Mouse (Mus musculus): Measurements from ENCODE around the gene Pcolce. TPM values are rescaled to one million over a fixed set of nuclear protein-coding genes. Genes with fewer than 3 reads are reported as not detected.

Gene Pcolce
- total RNA-seq, 1 experiment from 2014 or later = not detected

- ATAC-seq (replicated peaks in 1 of 2; ENCODE audit: insufficient read depth in 1 of 2, low FRiP score in 2 of 2, low TSS enrichment in 1 of 2, low read depth in 1 of 2, poor library complexity in 2 of 2, severe bottlenecking in 2 of 2) = no peak
These were observed 44.6 kb downstream of the Pcolce start for GRCm38 (mm10) chr5:137569031-137569430.

GRCm38 (mm10) chr5:137568223-137568798 lies 45.3 kb downstream of the Pcolce start:
- no peak for ATAC-seq (replicated peaks in 1 of 2; ENCODE audit: insufficient read depth in 1 of 2, low FRiP score in 2 of 2, low TSS enrichment in 1 of 2, low read depth in 1 of 2, poor library complexity in 2 of 2, severe bottlenecking in 2 of 2)

GRCm38 (mm10) chr5:137566416-137566815 lies 47.2 kb downstream of the Pcolce start:
- ATAC-seq (replicated peaks in 1 of 2; ENCODE audit: insufficient read depth in 1 of 2, low FRiP score in 2 of 2, low TSS enrichment in 1 of 2, low read depth in 1 of 2, poor library complexity in 2 of 2, severe bottlenecking in 2 of 2) = no peak

DNA sequence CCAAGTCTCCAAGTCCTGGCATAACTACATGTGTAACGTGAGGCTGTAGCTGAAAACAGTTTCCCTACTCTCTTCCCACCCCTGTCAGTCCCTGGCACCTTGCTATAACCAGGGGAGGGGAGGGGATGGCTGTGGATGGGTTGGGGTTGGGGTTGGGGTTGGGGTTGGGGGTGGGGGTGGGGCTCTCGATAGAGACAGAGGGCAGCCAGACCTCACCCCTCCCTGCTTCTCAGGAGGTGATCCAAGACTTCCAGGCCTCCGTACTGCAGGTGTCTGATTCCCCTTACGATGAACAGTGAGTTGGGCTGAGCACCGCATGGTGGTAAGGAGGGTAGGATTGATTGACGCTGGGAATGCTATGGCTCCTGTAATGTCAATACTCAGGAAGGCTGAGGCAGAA lies 47.8 kb downstream of the Pcolce start:
- ATAC-seq (replicated peaks in 1 of 2; ENCODE audit: insufficient read depth in 1 of 2, low FRiP score in 2 of 2, low TSS enrichment in 1 of 2, low read depth in 1 of 2, poor library complexity in 2 of 2, severe bottlenecking in 2 of 2) = no peak

GRCm38 (mm10) chr5:137562965-137563364 lies 50.6 kb downstream of the Pcolce start:
- no peak for ATAC-seq (replicated peaks in 1 of 2; ENCODE audit: insufficient read depth in 1 of 2, low FRiP score in 2 of 2, low TSS enrichment in 1 of 2, low read depth in 1 of 2, poor library complexity in 2 of 2, severe bottlenecking in 2 of 2)

GRCm38 (mm10) chr5:137561556-137561955 lies 52.0 kb downstream of the Pcolce start:
- ATAC-seq (replicated peaks in 1 of 2; ENCODE audit: insufficient read depth in 1 of 2, low FRiP score in 2 of 2, low TSS enrichment in 1 of 2, low read depth in 1 of 2, poor library complexity in 2 of 2, severe bottlenecking in 2 of 2) = no peak

Other genes with a start within 250 kb of the Pcolce start
- 0.35 and 0.50 TPM in 2 replicates for gene Zan, start 136.7 kb downstream of the Pcolce start, total RNA-seq (2017)
- 22.0 and 22.1 TPM in 2 replicates for gene Pop7, start 111.3 kb downstream of the Pcolce start, total RNA-seq (2017)
- 13.4 and 16.3 TPM in 2 replicates for gene Gigyf1, start 95.2 kb downstream of the Pcolce start, total RNA-seq (2017)
- not detected in 2 replicates for gene Epo, start 80.5 kb downstream of the Pcolce start, total RNA-seq (2017)
- gene Gnb2, start 80.3 kb downstream of the Pcolce start, total RNA-seq (2017) = 147 and 171 TPM in 2 replicates
- not detected in 2 replicates for gene Actl6b, start 60.3 kb downstream of the Pcolce start, total RNA-seq (2017)
- gene Tfr2, start 43.9 kb downstream of the Pcolce start, total RNA-seq (2017) = 39.0 and 50.7 TPM in 2 replicates
- 8.3 and 10.3 TPM in 2 replicates for gene Mospd3, start 12.7 kb downstream of the Pcolce start, total RNA-seq (2017)
- gene Fbxo24, start 15.2 kb upstream of the Pcolce start, total RNA-seq (2017) = not detected in 2 replicates
- 26.4 and 43.3 TPM in 2 replicates for gene Lrch4, start 15.3 kb upstream of the Pcolce start, total RNA-seq (2017)
- 4.0 and 6.4 TPM in 2 replicates for gene Gm20605, start 15.4 kb upstream of the Pcolce start, total RNA-seq (2017)
- 8.6 and 12.9 TPM in 2 replicates for gene Sap25, start 27.6 kb upstream of the Pcolce start, total RNA-seq (2017)
- gene Irs3, start 31.9 kb upstream of the Pcolce start, total RNA-seq (2017) = not detected in 2 replicates
- gene Agfg2, start 70.9 kb upstream of the Pcolce start, total RNA-seq (2017) = 8.4 and 11.0 TPM in 2 replicates
- 0.05 and 0.25 TPM in 2 replicates for gene Nyap1, start 127.8 kb upstream of the Pcolce start, total RNA-seq (2017)
- gene Tsc22d4, start 131.9 kb upstream of the Pcolce start, total RNA-seq (2017) = 61.0 and 67.7 TPM in 2 replicates
- 15.3 and 61.5 TPM in 2 replicates for gene Ppp1r35, start 165.1 kb upstream of the Pcolce start, total RNA-seq (2017)
- 30.4 and 31.8 TPM in 2 replicates for gene Mepce, start 173.9 kb upstream of the Pcolce start, total RNA-seq (2017)
- gene Zcwpw1, start 174.0 kb upstream of the Pcolce start, total RNA-seq (2017) = 21.3 and 27.6 TPM in 2 replicates
- 17.7 and 22.2 TPM in 2 replicates for gene Pilra, start 222.5 kb upstream of the Pcolce start, total RNA-seq (2017)
- gene Pilrb1, start 244.3 kb upstream of the Pcolce start, total RNA-seq (2017) = 6.0 and 12.3 TPM in 2 replicates

All from hematopoietic stem cell, adult 5-6 weeks (primary cell).